26 mouse cellular contexts compared by ENCODE assay signal in the genomic region with DNA sequence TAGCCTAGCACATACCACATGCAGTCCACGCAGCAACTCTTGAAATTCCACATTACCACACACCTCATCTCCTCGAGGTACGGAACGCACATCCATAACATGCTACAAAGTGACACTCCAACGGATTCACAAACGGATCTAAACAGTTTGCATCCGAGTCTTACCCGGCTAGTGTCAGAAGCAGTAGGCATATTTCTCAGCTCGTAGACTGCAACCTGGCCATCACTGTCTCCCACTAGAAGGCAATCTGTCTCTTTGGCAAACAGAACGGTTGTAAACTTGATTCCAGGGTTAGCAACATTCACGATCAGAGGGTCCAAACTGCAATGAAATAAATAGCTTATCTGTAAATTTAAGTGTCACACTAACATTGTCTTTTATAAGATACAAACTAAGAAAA. TPM values are rescaled to one million over a fixed set of nuclear protein-coding genes. Genes with fewer than 3 reads are reported as not detected.
"Had no signal": no experiment of that assay in that cellular context is flagged by ENCODE, and none has a peak within 500 bp of the region (broad histone marks: within the 10 kb centered on the region; RNA-seq: fewer than 3 reads in every experiment).

No protein-coding gene starts in this region.

- H3K27me3 ChIP-seq: kidney, embryonic 15.5 days; liver, embryonic 13.5 days; neural tube, embryonic 12.5 days; neural tube, embryonic 15.5 days had no signal

- H3K27ac ChIP-seq: kidney, embryonic 15.5 days; left cerebral cortex, adult 2 months; liver, embryonic 13.5 days; neural tube, embryonic 12.5 days; neural tube, embryonic 15.5 days; stomach, postnatal 0 days had no signal

- DNase-seq: kidney, adult 8-10 months; kidney, postnatal 10 days; kidney, postnatal 36 days; liver, embryonic 13.5 days; lung, adult 2 months; lung, postnatal 14 days; lung, postnatal 4 days; midbrain, embryonic 14.5 days; right cerebral cortex, adult 18-20 months; right cerebral cortex, postnatal 14 days; right cerebral cortex, postnatal 4 days; thymus, adult 2 months; thymus, postnatal 14 days; thymus, postnatal 4 days had no signal

- H3K4me1 ChIP-seq: kidney, embryonic 15.5 days; liver, embryonic 13.5 days; neural tube, embryonic 12.5 days; neural tube, embryonic 15.5 days had no signal

- H3K4me3 ChIP-seq: kidney, embryonic 15.5 days; left cerebral cortex, adult 2 months; liver, embryonic 13.5 days; neural tube, embryonic 12.5 days; neural tube, embryonic 15.5 days had no signal

RNA-seq across cellular contexts. Expression of gene Insl5, which starts 21.4 kb away (rescaled TPM):
- total RNA-seq: layer of hippocampus, postnatal 14 days; liver, adult 2 months; megakaryocyte progenitor cell, adult 5-6 weeks; megakaryocyte-erythroid progenitor cell, adult 5-6 weeks had no signal
- polyA plus RNA-seq: liver, adult 2 months; liver, embryonic 13.5 days; liver, embryonic 16.5 days; lung, adult 2 months; lung, embryonic 16.5 days; midbrain, embryonic 14.5 days; stomach, embryonic 14.5 days; stomach, postnatal 0 days had no signal
